Mouse (Mus musculus) gastrocnemius, postnatal 10 days (tissue): ENCODE data around the gene Prss32. TPM values are rescaled to one million over a fixed set of nuclear protein-coding genes. Genes with fewer than 3 reads are reported as not detected.
"Not testable (repeated sequence)": the region's sequence is repeated elsewhere in the genome, so short reads cannot be mapped to it uniquely, and the experiment has no call there.

Experiments
- DNase-seq: peaks from one replicate; pipeline ENCODE4 v3.0.0; 2021; ENCODE audit warnings: mixed read lengths
- microRNA-seq, 2 experiments: library from miRNA; unstranded; fragments of <30 nt; microRNA quantifications; one replicate each; pipeline ENCODE4 v1.2.0; 2021
- total RNA-seq, 2 experiments: library from RNA; stranded (reverse); gene quantifications; 2 replicates each; pipeline ENCODE4 v1.2.3; 2021

Gene Prss32
- total RNA-seq, 2 experiments from 2014 or later: not detected

GRCm38 (mm10) chr17:23843141-23843811 is 379 bp upstream of the Prss32 start:
- DNase-seq: no peak

- no peak for DNase-seq
Measured at GRCm38 (mm10) chr17:23850028-23850427, 6.4 kb downstream of the Prss32 start.

- DNase-seq: peak; percentile 72
Measured at GRCm38 (mm10) chr17:23850853-23851749, 7.4 kb downstream of the Prss32 start.

GRCm38 (mm10) chr17:23853292-23853691 is 9.6 kb downstream of the Prss32 start:
- peak; percentile 67 for DNase-seq

- DNase-seq: no peak
Measured at GRCm38 (mm10) chr17:23854229-23854765, 10.6 kb downstream of the Prss32 start.

GRCm38 (mm10) chr17:23857193-23857592 is 13.5 kb downstream of the Prss32 start:
- no peak for DNase-seq

GRCm38 (mm10) chr17:23857913-23858312 is 14.3 kb downstream of the Prss32 start:
- DNase-seq: no peak

- no peak for DNase-seq
Measured at GRCm38 (mm10) chr17:23862926-23863325, 19.3 kb downstream of the Prss32 start.

- no peak for DNase-seq
Measured at GRCm38 (mm10) chr17:23867756-23868155, 24.1 kb downstream of the Prss32 start, which contains the start of gene Prss21. TSS of gene Prss21 (plus strand) at chr17:23868056.

GRCm38 (mm10) chr17:23868513-23868912 is 24.9 kb downstream of the Prss32 start:
- no peak for DNase-seq

- DNase-seq: peak; percentile 59
Measured at GRCm38 (mm10) chr17:23873884-23874856, 30.5 kb downstream of the Prss32 start.

GRCm38 (mm10) chr17:23876741-23877140 is 33.1 kb downstream of the Prss32 start:
- no peak for DNase-seq

- no peak for DNase-seq
Measured at GRCm38 (mm10) chr17:23877166-23877565, 33.5 kb downstream of the Prss32 start.

GRCm38 (mm10) chr17:23880576-23880975 is 36.9 kb downstream of the Prss32 start, which contains the start of the genes Dcpp1 and Dcpp2:
TSS of gene Dcpp1 (plus strand) at chr17:23880876.
TSS of gene Dcpp2 (plus strand) at chr17:23880880.
- not testable (repeated sequence) for DNase-seq

Small RNA genes within 50 kb of the gene (microRNA-seq; reads per million reads assigned to microRNA genes)
- 0.25 to 1.6 reads per million in 2 experiments for gene Mir5125

Other genes starting within 250 kb of the Prss32 start
- gene Zfp13, start 244.4 kb upstream of the Prss32 start, total RNA-seq: 1 to 10 TPM; 6.6 to 7.0 TPM
- not detected for gene Zscan10, start 243.0 kb upstream of the Prss32 start, total RNA-seq
- gene Mmp25, start 198.6 kb upstream of the Prss32 start, total RNA-seq: under 1 TPM; 0.35 to 0.43 TPM
- gene Bicdl2, start 183.3 kb upstream of the Prss32 start, total RNA-seq: not detected
- 100 to 1,000 TPM; 273 to 283 TPM for gene Hcfc1r1, start 170.3 kb upstream of the Prss32 start, total RNA-seq
- gene Thoc6, start 170.0 kb upstream of the Prss32 start, total RNA-seq: 10 to 100 TPM; 17.7 to 21.2 TPM
- 10 to 100 TPM; 33.4 to 51.3 TPM for gene Tnfrsf12a, start 166.4 kb upstream of the Prss32 start, total RNA-seq
- not detected for gene Cldn6, start 164.6 kb upstream of the Prss32 start, total RNA-seq
- under 1 TPM; 0.54 to 0.70 TPM for gene Cldn9, start 159.8 kb upstream of the Prss32 start, total RNA-seq
- gene 1520401A03Rik, start 121.1 kb upstream of the Prss32 start, total RNA-seq: under 1 TPM; 0.12 to 0.23 TPM
- 1 to 10 TPM; 4.7 to 5.6 TPM for gene Pkmyt1, start 117.5 kb upstream of the Prss32 start, total RNA-seq
- gene Paqr4, start 103.0 kb upstream of the Prss32 start, total RNA-seq: 1 to 10 TPM; 7.6 to 9.4 TPM
- not detected for gene Kremen2, start 98.0 kb upstream of the Prss32 start, total RNA-seq
- 10 to 100 TPM; 39.0 to 39.5 TPM for gene Flywch1, start 72.3 kb upstream of the Prss32 start, total RNA-seq
- gene Flywch2, start 57.8 kb upstream of the Prss32 start, total RNA-seq: 1 to 10 TPM; 3.4 to 3.8 TPM
- 100 to 1,000 TPM; 177 to 255 TPM for gene Srrm2, start 53.3 kb upstream of the Prss32 start, total RNA-seq
- 100 to 1,000 TPM; 364 to 374 TPM for gene Elob, start 14.7 kb upstream of the Prss32 start, total RNA-seq
- not detected for gene Prss33, start 7.8 kb upstream of the Prss32 start, total RNA-seq
- not detected for gene Prss41, start 317 bp downstream of the Prss32 start, total RNA-seq
- not detected for gene Prss21, start 24.2 kb downstream of the Prss32 start, total RNA-seq
- gene Dcpp1, start 37.0 kb downstream of the Prss32 start, total RNA-seq: not detected
- not detected for gene Dcpp2, start 37.0 kb downstream of the Prss32 start, total RNA-seq
- not detected for gene Dcpp3, start 73.6 kb downstream of the Prss32 start, total RNA-seq
- gene Sbp, start 97.8 kb downstream of the Prss32 start, total RNA-seq: not detected
- not detected for gene Sbpl, start 111.4 kb downstream of the Prss32 start, total RNA-seq
- not detected for gene Prss30, start 136.7 kb downstream of the Prss32 start, total RNA-seq
- gene Prss22, start 154.2 kb downstream of the Prss32 start, total RNA-seq: not detected
- not detected for gene Prss27, start 194.3 kb downstream of the Prss32 start, total RNA-seq
- 10 to 100 TPM; 16.9 to 18.2 TPM for gene Kctd5, start 229.6 kb downstream of the Prss32 start, total RNA-seq